Mouse (Mus musculus): ENCODE measurements around the gene Pde4b. TPM values are rescaled to one million over a fixed set of nuclear protein-coding genes. Genes with fewer than 3 reads are reported as not detected.
A peak's percentile ranks its signal among the peaks of the same experiment; 100 is the strongest.

Pde4b gene
- total and polyA plus RNA-seq, 2 experiments from 2014 or later = 49.7 to 76.2 TPM

- Histone ChIP-seq H3K9me3 (ENCODE audit: low read length) (no peaks in the 10 kb centered on the region), H3K36me3 (ENCODE audit: insufficient read depth) (no peaks in the 10 kb centered on the region), H3K4me1 (ENCODE audit: insufficient read depth) (no peaks in the 10 kb centered on the region; the same call in 1 of the 2 replicates), H3K4me2 (ENCODE audit: low read depth) (no peak overlapping the region), H3K9ac (no peak overlapping the region), H3K4me3 (ENCODE audit: low read depth, low read length) (no peak overlapping the region), H3K27me3 (ENCODE audit: insufficient read depth, low read length) (no peaks in the 10 kb centered on the region), H3K27ac (ENCODE audit: low read depth, low read length) (no peak overlapping the region)
- DNase-seq (no peak), ATAC-seq (no peak)
- 91% methylated on average over 1 of the region's 1 CpGs for WGBS
- TF ChIP-seq CTCF (IDR thresholded peaks at IDR 0.05; ENCODE audit: low read depth) = no peak
These were observed 143.6 kb downstream of the Pde4b start for GRCm38 (mm10) chr4:102230898-102231297.

- no peaks in the 10 kb centered on the region for H3K9me3 ChIP-seq (ENCODE audit: low read length)
- H3K4me3 ChIP-seq (ENCODE audit: low read depth, low read length) = no peak overlapping the region
- no peak overlapping the region for H3K9ac ChIP-seq
- no peak for TF ChIP-seq CTCF (IDR thresholded peaks at IDR 0.05; ENCODE audit: low read depth)
- DNase-seq (no peak), ATAC-seq (no peak)
- H3K4me2 ChIP-seq (ENCODE audit: low read depth) = no peak overlapping the region
- no peak overlapping the region for H3K27ac ChIP-seq (ENCODE audit: low read depth, low read length)
- H3K4me1 ChIP-seq (ENCODE audit: insufficient read depth) = no peaks in the 10 kb centered on the region; the same call in 1 of the 2 replicates
- no peaks in the 10 kb centered on the region for H3K36me3 ChIP-seq (ENCODE audit: insufficient read depth)
- 82% methylated on average over 1 of the region's 1 CpGs for WGBS
- H3K27me3 ChIP-seq (ENCODE audit: insufficient read depth, low read length) = no peaks in the 10 kb centered on the region
These were observed 146.3 kb downstream of the Pde4b start for GRCm38 (mm10) chr4:102233633-102234032.

GRCm38 (mm10) chr4:102235151-102235550 is 147.8 kb downstream of the Pde4b start:
- Histone ChIP-seq H3K4me3 (ENCODE audit: low read depth, low read length) (no peak overlapping the region), H3K36me3 (ENCODE audit: insufficient read depth) (no peaks in the 10 kb centered on the region), H3K9ac (no peak overlapping the region), H3K4me2 (ENCODE audit: low read depth) (no peak overlapping the region), H3K27ac (ENCODE audit: low read depth, low read length) (no peak overlapping the region), H3K27me3 (ENCODE audit: insufficient read depth, low read length) (no peaks in the 10 kb centered on the region), H3K9me3 (ENCODE audit: low read length) (no peaks in the 10 kb centered on the region), H3K4me1 (ENCODE audit: insufficient read depth) (peaks cover 11% of the 10 kb centered on the region)
- no peak for DNase-seq
- no peak for TF ChIP-seq CTCF (IDR thresholded peaks at IDR 0.05; ENCODE audit: low read depth)
- WGBS = 43% methylated on average over 2 of the region's 2 CpGs
- ATAC-seq = no peak

GRCm38 (mm10) chr4:102239102-102239501 is 151.8 kb downstream of the Pde4b start:
- H3K4me1 ChIP-seq (ENCODE audit: insufficient read depth) = peaks cover 20% of the 10 kb centered on the region
- H3K9me3 ChIP-seq (ENCODE audit: low read length) = no peaks in the 10 kb centered on the region
- H3K36me3 ChIP-seq (ENCODE audit: insufficient read depth) = no peaks in the 10 kb centered on the region
- peak overlapping the region; percentile 51 for H3K27ac ChIP-seq (ENCODE audit: low read depth, low read length)
- 12% methylated on average over 2 of the region's 2 CpGs for WGBS
- no peaks in the 10 kb centered on the region for H3K27me3 ChIP-seq (ENCODE audit: insufficient read depth, low read length)
- no peak overlapping the region for H3K4me2 ChIP-seq (ENCODE audit: low read depth)
- ATAC-seq = peak; percentile 61
- H3K4me3 ChIP-seq (ENCODE audit: low read depth, low read length) = no peak overlapping the region
- TF ChIP-seq CTCF (IDR thresholded peaks at IDR 0.05; ENCODE audit: low read depth) = no peak
- peak; percentile 23 for DNase-seq
- H3K9ac ChIP-seq = no peak overlapping the region

- Histone ChIP-seq H3K4me2 (ENCODE audit: low read depth) (no peak overlapping the region), H3K27ac (ENCODE audit: low read depth, low read length) (peak overlapping the region; percentile 71), H3K4me3 (ENCODE audit: low read depth, low read length) (no peak overlapping the region), H3K27me3 (ENCODE audit: insufficient read depth, low read length) (no peaks in the 10 kb centered on the region), H3K4me1 (ENCODE audit: insufficient read depth) (peaks cover 20% of the 10 kb centered on the region), H3K36me3 (ENCODE audit: insufficient read depth) (no peaks in the 10 kb centered on the region), H3K9ac (no peak overlapping the region), H3K9me3 (ENCODE audit: low read length) (no peaks in the 10 kb centered on the region)
- 34% methylated on average over 12 of the region's 12 CpGs for WGBS
- DNase-seq (peak; percentile 77), ATAC-seq (peak; percentile 90)
- TF ChIP-seq CTCF (IDR thresholded peaks at IDR 0.05; ENCODE audit: low read depth) = no peak
These were observed 152.5 kb downstream of the Pde4b start for GRCm38 (mm10) chr4:102239657-102240390.

- Histone ChIP-seq H3K27me3 (ENCODE audit: insufficient read depth, low read length) (no peaks in the 10 kb centered on the region), H3K4me1 (ENCODE audit: insufficient read depth) (peaks cover 20% of the 10 kb centered on the region), H3K36me3 (ENCODE audit: insufficient read depth) (no peaks in the 10 kb centered on the region), H3K27ac (ENCODE audit: low read depth, low read length) (peak overlapping the region; percentile 71), H3K9ac (no peak overlapping the region), H3K9me3 (ENCODE audit: low read length) (no peaks in the 10 kb centered on the region), H3K4me3 (ENCODE audit: low read depth, low read length) (no peak overlapping the region), H3K4me2 (ENCODE audit: low read depth) (no peak overlapping the region)
- 29% methylated on average over 8 of the region's 8 CpGs for WGBS
- no peak for TF ChIP-seq CTCF (IDR thresholded peaks at IDR 0.05; ENCODE audit: low read depth)
- ATAC-seq (peak; percentile 45), DNase-seq (peak; percentile 61)
These were observed 153.5 kb downstream of the Pde4b start for GRCm38 (mm10) chr4:102240754-102241427.

- no peaks in the 10 kb centered on the region for H3K9me3 ChIP-seq (ENCODE audit: low read length)
- peak overlapping the region; percentile 76 for H3K27ac ChIP-seq (ENCODE audit: low read depth, low read length)
- H3K4me1 ChIP-seq (ENCODE audit: insufficient read depth) = peaks cover 3% of the 10 kb centered on the region; the same call in 1 of the 2 replicates
- peak overlapping the region; percentile 60 for H3K4me2 ChIP-seq (ENCODE audit: low read depth)
- ATAC-seq (no peak), DNase-seq (no peak)
- 0 out of 2 replicates have a peak overlapping the region, but pooled peaks have one; percentile 57 for H3K9ac ChIP-seq
- H3K4me3 ChIP-seq (ENCODE audit: low read depth, low read length) = peak overlapping the region; percentile 45
- no peaks in the 10 kb centered on the region for H3K36me3 ChIP-seq (ENCODE audit: insufficient read depth)
- no peaks in the 10 kb centered on the region for H3K27me3 ChIP-seq (ENCODE audit: insufficient read depth, low read length)
- TF ChIP-seq CTCF (IDR thresholded peaks at IDR 0.05; ENCODE audit: low read depth) = no peak
These were observed 166.7 kb downstream of the Pde4b start for GRCm38 (mm10) chr4:102253994-102254393.
